Mouse (Mus musculus) stomach, postnatal 0 days (tissue): ENCODE measurements around the gene Tgfbr2.

ENCODE experiments used
- CTCF ChIP-seq: IDR thresholded peaks from 2 replicates; pipeline ENCODE4 v1.5.1; 2016; ENCODE audit warnings: antibody characterized with exemption, low read depth, mild to moderate bottlenecking, moderate library complexity
- EP300 ChIP-seq: optimal IDR thresholded peaks from 2 replicates; pipeline ENCODE3; 2016; ENCODE audit warnings: antibody characterized with exemption

GRCm38 (mm10) chr9:116053976-116054375 lies 121.2 kb downstream of the Tgfbr2 start:
- TF ChIP-seq CTCF = no peak
- TF ChIP-seq EP300 = no peak
